Mouse (Mus musculus) brain, embryonic 14.5 days (tissue): ENCODE measurements around the gene Nlgn1.

Experiments
- CTCF ChIP-seq: fragments of 200-500 bp; IDR thresholded peaks from 2 replicates; pipeline ENCODE4 v1.5.1; 2012; ENCODE audit warnings: inconsistent platforms, mild to moderate bottlenecking, moderate library complexity, borderline replicate concordance; ENCODE audit not compliant: insufficient read depth, insufficient read length; ENCODE audit errors: extremely low read depth
- POLR2A ChIP-seq: fragments of 200-500 bp; IDR thresholded peaks from 2 replicates; pipeline ENCODE4 v1.6.1; 2012; ENCODE audit warnings: mild to moderate bottlenecking, inconsistent platforms, borderline replicate concordance; ENCODE audit not compliant: poor library complexity, insufficient read depth, insufficient read length, severe bottlenecking; ENCODE audit errors: extremely low read depth

DNA sequence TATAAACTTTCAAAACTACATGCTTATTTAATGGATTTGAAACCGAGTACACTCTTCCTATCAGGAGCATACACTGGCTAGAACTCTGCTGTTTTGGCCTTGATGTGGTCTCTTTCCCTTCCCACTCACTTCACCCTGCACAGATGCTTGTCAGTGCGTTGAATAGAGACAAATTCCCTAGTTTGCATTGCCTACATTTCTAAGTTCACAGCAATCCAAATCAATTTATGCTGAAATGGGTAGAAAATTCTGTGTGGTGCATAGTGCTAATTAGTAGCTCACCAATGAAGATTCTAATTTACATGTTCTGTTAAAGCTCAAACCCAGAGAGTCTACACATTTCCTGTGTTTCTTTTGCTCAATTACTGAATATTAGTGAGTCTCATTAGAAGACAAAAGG is 447.5 kb downstream of the Nlgn1 start:
- no peak for TF ChIP-seq CTCF
- TF ChIP-seq POLR2A: no peak
